Mouse (Mus musculus) heart, postnatal 4 days (tissue): Measurements from ENCODE around the gene Fbxw27. TPM values are rescaled to one million over a fixed set of nuclear protein-coding genes. Genes with fewer than 3 reads are reported as not detected.
A peak's percentile ranks its signal among the peaks of the same experiment; 100 is the strongest.
"Not testable (repeated sequence)": the region's sequence is repeated elsewhere in the genome, so short reads cannot be mapped to it uniquely, and the experiment has no call there.

Experiments used
- DNase-seq: peaks from one replicate; pipeline ENCODE4 v3.0.0; 2021
- total RNA-seq, 2 experiments: library from RNA; stranded (reverse); gene quantifications; 2 replicates each; pipeline ENCODE4 v1.2.3; 2021

Fbxw27 gene
- total RNA-seq: not detected

DNA sequence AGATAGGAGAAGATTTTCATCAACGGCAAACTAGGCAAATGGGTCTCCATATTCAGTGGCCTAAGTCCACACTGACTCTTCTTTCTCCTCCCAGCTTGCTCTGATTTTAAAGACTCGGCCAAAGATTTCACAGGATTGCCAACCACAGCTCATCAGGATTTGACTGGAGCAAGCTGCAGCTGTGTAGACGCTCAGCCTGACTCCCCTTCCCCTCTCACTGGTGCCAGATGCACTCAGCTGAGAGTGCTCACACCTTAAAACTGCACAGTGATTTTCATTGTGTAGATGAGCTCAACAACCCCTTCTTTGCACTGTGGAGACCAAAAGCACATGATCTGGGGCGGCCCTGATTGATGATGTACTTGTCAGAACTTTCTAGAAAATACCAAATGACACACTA lies at the start of gene Fbxw27:
Gene Fbxw27 (minus strand): TSS at position 101 of the 400 bp plus-strand sequence.
- DNase-seq: not testable (repeated sequence)

DNA sequence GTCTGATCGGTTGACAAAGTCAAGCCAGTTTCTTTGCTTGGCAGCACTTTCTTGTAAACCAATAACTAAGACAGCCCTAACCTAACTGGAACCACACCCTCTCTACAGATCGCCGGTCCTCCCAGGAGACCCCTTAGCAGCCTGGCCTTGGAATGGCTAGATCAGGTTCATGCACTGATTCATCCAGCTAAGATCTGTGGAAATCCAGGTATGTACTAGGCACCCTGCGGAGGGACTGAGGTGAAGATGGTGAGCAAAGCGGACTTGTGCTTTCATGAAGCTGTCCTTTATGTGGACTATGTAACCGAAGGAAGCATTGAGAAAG lies 42.6 kb upstream of the Fbxw27 start:
- DNase-seq: no peak

DNA sequence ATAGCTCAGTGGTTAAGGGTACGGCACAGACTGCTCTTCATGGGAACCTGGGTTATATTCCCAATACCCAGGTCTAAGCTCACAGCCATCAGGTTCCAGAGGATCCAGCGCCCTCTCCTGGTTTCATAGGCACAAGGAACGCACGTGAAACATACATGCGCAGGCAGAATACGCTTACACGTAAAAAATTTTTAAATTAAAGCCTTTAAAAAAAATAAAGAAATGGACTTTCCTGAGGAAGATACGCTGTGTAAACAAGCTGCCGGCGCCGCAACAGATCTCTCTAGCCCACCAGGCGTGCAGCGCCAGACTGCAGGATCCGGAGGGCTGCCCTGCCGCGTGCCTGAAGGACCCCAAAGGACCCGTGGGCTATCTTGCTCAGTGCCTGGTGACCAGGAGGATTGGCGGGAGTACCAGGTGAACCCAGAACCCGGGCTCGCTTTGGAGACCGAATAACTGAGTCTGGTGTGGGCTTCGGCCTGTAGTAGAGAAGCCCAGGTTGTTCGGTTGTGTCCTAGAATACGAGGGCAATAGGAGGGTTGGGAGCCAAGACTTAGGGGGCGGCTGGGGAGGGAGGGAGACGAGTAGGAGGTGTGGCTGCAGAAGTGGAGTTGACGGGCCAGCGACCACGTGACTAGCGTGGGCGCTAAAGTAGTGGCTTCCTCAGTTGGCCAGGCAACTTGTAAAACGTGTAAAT lies 42.1 kb upstream of the Fbxw27 start, which contains the start of gene Nme6:
Gene Nme6 (plus strand): TSS at position 359 of the 697 bp plus-strand sequence.
- peak; percentile 88 for DNase-seq

DNA sequence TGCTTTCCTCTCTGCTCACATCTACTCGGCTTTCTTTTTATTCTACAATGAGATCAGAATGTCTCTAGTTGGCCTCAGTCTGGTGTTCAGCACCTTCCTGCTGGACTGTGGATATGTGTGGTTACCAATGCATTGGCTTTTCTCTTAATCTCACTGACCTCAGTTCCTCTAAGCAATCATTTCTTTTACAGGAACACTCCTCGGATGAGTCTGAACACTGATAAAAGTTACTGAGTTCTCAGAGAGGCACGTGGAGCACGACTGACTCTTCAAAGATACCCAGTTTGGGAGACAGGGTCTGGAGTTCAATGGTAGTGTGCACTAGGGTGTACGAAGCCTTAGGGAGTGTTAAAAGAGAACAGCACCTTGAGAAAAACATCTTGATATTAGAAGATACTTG lies 35.7 kb upstream of the Fbxw27 start:
- DNase-seq: no peak

DNA sequence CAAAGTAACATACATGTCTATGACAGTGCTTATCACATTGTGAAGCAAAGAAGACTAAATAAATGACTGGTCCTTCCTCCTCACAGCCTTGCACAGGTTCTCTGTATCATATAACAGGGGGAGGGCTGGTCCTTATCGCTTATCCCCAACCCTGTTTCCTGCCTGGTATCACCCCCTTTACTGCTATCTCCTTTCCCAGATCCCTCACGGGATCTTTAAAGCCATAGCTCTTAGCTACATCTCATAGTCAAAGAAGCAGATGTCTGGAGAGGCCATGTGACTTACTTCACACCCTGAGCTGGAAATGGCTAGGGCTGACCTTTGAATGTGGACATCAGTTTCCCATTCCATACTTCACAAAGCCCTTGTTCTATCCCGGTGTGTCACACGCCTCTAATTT lies 35.3 kb upstream of the Fbxw27 start:
- no peak for DNase-seq

DNA sequence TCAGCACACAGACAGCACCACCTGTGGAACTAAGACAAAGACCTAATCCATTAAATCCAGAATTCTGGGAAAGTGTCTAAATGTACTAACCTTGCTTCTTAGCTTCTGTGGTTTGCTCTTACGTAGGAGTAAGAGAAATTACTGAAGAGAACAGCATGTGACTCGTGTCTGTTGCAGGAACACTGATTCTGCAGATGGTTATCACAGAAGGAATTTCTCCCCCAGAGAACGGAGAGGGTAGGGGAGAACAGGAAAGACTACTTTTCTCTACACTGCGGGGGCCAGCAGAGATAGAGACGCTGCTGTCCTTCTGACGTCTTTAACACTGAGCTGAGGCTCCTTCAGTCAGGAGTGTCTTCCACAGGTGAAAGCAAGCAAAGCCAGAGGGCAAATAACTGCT lies 25.9 kb upstream of the Fbxw27 start:
- DNase-seq: no peak

DNA sequence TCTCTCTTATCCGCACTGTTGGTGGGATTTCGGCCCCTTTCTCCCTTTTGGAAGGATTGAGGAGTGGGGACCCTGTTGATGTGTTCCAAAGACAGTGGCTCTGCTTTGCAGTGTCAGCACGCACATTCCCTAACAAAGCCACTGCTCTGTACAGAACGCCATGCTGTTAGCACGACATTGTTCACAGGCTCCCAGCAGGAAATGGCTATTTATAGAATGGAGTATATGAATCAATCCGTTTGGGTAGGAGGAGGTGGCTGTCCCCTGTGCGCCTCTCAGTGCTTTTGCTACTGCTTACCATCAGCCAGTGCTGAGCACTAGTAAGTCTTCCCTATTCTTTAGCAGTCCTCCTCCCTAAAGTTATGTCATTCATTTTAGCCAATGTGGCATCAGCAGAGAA lies 23.0 kb upstream of the Fbxw27 start:
- no peak for DNase-seq

DNA sequence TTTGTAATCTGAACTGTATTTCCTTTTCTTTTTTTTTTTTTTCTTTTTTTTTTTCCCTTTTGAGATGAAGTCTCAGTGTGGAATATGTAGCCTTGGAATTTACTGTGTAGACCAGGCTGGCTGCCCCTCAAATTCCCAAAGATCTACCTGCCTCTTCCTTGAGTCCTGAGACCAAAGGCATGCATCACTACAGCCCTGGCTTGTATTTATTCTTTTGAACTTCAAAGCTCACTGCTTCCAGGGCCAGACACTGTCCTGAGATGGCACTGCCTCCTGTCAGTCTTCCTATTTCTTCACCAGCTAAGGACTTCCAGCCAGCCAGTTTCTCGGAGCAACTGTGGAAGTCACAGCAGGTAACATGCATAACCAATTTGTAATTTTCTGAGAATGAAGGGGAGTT lies 21.5 kb upstream of the Fbxw27 start, which contains the start of gene Spink8:
Gene Spink8 (plus strand): TSS at position 301 of the 400 bp plus-strand sequence.
- no peak for DNase-seq

DNA sequence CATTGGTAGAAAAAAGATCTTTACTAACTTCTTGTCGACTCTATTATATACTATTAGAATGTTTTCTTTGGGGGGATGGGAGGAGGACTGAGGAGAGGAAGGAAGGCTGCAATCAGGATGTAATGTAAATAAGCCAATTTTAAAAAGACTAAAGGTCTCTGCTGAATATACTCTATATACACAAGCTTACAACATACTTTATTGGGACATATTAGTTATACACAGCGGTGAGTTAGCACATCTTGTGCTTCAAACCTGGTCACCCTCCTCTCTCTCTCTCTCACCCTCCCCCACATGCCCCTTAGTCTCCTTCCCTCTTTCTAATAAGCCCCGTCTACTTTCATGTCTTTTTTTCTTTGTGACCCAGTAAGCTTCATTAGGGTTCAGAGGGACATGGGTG lies 17.4 kb upstream of the Fbxw27 start:
- DNase-seq: no peak

DNA sequence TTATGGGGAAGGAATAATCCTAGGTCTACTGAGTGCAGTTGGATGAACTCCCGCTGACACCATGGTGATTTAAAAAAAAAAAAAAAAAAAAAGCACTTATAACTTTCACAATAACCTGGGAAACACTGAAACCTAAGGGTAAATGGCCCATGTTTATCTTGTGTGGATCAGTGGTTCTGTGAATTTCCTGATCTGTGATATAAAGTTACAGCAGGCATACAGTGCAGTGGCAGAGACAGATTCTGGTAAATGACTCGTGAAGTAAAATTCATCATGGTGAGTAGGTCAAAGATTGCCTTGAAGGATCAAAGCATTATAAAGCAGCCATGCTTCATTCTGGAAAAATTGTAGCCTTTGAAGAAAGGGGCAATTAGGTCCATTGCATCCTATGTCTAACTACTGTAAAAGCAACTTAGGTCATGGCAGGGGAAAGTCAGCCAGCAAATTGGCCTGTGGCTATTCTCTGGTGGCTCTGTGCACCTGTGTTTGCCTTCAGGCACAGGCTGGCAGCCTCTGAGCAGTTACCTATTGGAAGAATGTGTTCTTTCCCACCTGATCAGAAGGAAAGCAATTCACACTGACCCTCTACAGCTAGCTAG lies 16.3 kb upstream of the Fbxw27 start:
- DNase-seq: no peak

DNA sequence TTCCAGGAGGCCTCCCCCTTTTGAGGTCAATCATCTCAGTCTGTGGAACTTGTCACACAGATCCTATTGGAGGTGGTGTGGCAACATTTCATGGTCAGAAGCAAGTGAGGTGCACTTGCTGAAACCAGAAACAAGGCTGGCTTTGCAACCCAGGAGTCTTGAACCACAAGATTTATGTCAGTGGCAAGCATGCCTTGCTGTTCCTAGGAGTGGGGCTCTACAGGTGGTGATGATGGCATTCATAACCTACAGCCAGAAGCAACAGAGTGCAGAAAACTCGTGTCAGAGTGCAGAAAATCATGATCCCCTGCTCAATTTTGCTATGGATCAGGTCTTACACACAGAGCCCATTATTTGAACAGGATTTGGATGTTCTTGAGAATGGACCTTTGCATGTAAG lies 15.8 kb upstream of the Fbxw27 start:
- no peak for DNase-seq

DNA sequence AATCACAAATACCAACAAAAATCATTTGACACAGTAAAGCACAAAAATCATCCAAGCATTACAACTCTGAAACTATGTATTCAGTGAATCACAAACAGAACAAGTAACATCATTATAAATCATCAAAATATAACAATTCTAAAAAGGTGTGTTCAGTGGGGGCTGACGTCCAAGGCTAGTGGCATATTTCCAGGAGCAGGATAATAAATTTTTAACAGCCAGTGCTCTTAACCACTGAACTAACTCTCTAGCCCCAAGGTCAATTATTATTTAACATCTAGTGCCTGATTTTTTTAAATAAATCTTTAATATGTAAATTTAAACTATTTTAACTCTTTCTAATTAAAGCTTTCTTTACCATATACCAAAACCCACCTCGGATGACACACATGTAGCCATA lies 15.1 kb upstream of the Fbxw27 start:
- DNase-seq: not testable (repeated sequence)

DNA sequence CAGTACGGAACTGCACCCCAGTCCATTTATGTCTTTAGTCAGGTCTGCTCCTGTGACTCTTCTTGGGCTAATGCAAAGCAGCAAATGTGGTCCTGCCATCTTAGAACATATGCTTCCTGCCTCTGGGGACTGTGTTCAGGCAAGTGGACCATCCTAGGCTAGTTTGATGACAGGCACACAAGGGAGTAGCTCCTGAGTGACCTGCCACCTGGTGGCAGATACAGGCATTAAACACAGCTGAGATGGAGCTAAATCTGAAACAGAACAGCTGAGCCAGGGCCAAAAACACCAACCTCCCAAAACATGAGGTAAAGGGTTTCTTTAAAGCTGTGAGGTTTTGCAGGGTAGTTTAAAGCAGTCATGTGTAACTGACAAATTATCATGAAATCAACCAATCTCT lies 7.6 kb upstream of the Fbxw27 start:
- peak; percentile 19 for DNase-seq

DNA sequence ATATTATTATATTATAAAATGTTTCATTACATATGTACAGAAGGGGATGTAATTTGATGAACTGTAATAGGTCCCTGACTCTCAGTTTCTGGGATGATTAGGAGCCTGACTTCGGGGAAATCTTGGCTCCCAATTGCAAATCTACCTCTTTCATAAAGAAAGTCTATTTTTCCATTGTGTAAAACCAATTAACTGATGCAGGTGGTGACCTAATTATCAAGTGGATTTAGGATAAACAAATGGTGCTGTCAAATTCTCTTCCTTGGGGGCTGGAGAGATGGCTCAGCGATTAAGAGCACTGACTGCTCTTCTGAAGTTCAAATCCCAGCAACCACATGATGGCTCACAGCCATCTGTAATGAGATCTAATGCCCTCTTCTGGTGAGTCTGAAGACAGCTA lies 5.3 kb upstream of the Fbxw27 start:
- DNase-seq: no peak

DNA sequence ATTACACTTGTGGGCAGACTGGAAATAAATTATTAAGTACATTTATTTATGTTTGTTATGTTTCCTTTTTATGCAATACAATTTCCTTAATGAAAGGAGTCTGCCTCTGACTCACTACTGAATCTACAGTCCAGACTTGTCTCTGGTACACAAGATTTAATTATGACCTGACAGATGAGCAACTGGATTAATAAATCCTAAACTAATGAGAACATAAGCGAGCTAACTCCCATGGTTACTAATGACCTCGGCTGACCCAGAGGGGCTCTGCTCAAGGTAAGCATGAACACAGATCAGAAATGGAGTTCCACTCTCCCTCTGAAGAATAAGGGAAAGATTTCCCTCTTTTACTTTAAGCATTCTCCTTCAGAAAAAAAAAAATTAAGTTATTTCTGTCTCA lies 4.8 kb upstream of the Fbxw27 start:
- DNase-seq: no peak

DNA sequence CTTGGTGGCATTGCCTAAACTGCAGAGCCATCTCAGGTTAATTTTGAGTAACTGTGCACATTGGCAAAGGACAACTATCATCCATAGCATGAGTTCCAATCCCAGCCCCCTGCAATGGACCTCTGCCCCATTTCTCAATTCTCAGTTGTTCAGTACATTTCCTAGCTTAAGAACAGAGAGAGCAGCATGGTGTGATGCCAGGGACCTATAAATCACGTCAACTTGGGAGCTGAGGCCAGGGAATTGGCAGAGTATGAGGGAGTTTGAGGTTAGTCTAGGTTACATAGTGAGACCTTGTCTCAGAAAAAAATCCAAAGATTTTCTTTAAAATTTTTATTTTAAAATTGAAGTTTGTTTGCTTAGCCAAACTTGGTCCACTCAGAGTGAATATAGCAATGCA lies 23.6 kb downstream of the Fbxw27 start:
- DNase-seq: not testable (repeated sequence)

DNA sequence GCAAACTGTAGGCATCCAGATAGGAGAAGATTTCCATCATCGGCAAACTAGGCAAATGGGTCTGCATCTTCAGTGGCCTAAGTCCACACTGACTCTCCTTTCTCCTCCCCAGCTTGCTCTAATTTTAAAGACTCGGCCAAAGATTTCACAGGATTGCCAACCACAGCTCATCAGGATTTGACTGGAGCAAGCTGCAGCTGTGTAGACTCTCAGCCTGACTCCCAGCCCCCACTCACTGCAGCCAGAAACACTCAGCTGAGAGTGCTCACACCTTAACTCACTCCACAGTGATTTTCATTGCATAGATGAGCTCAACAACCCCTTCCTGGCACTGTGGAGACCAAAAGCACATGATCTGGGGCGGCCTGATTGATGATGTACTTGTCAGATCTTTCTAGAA lies 44.5 kb downstream of the Fbxw27 start, which contains the start of gene Fbxw26:
Gene Fbxw26 (minus strand): TSS at position 101 of the 400 bp plus-strand sequence.
- DNase-seq: not testable (repeated sequence)

Other genes with a start within 250 kb of the Fbxw27 start
- not detected for gene Fbxw15, start 222.4 kb downstream of the Fbxw27 start, total RNA-seq
- gene Fbxw24, start 164.6 kb downstream of the Fbxw27 start, total RNA-seq: not detected
- not detected for gene Fbxw25, start 126.0 kb downstream of the Fbxw27 start, total RNA-seq
- not detected for gene Fbxw18, start 88.0 kb downstream of the Fbxw27 start, total RNA-seq
- gene Fbxw26, start 44.6 kb downstream of the Fbxw27 start, total RNA-seq: not detected
- gene Spink8, start 21.6 kb upstream of the Fbxw27 start, total RNA-seq: not detected
- gene Nme6, start 42.1 kb upstream of the Fbxw27 start, total RNA-seq: 10 to 100 TPM; 21.6 to 25.2 TPM
- gene Camp, start 58.9 kb upstream of the Fbxw27 start, total RNA-seq: 1 to 10 TPM in 1 of 2 experiments, under 1 TPM in 1; 0.50 to 1.0 TPM
- 10 to 100 TPM; 16.3 to 17.2 TPM for gene Cdc25a, start 84.9 kb upstream of the Fbxw27 start, total RNA-seq
- 100 to 1,000 TPM; 282 to 291 TPM for gene Map4, start 140.8 kb upstream of the Fbxw27 start, total RNA-seq